Mouse (Mus musculus) forebrain, embryonic 11.5 days (tissue): ENCODE measurements around the gene Fcor. TPM values are rescaled to one million over a fixed set of nuclear protein-coding genes. Genes with fewer than 3 reads are reported as not detected.

Experiments used
- ATAC-seq: fragments of 200-750 bp; cut with Nextera tagmentation; replicated peaks from 2 replicates; pipeline ENCODE4 v1.8.0; 2017; ENCODE audit warnings: moderate TSS enrichment; ENCODE audit not compliant: low FRiP score
- DNase-seq: peaks from one replicate; pipeline ENCODE4 v3.0.0-alpha.2; 2017; ENCODE audit warnings: low spot score
- H3K27ac ChIP-seq: fragments of 300-500 bp; sonication (generic); 2 replicates; pipeline ENCODE4 v1.5.1; 2014; ENCODE audit warnings: low read depth, low read length
- H3K27me3 ChIP-seq: fragments of 300-500 bp; sonication (generic); 2 replicates; pipeline ENCODE4 v1.6.1; 2014; ENCODE audit warnings: mild to moderate bottlenecking, low read length, mixed read lengths; ENCODE audit not compliant: control insufficient read depth, insufficient read depth
- H3K36me3 ChIP-seq: fragments of 300-500 bp; sonication (generic); 2 replicates; pipeline ENCODE4 v1.6.1; 2014; ENCODE audit warnings: mild to moderate bottlenecking, low read length, moderate library complexity, mixed read lengths; ENCODE audit not compliant: control insufficient read depth, insufficient read depth
- H3K4me1 ChIP-seq: fragments of 300-500 bp; sonication (generic); replicated peaks from 2 replicates; pipeline ENCODE4 v1.6.1; 2014; ENCODE audit warnings: low read length, mixed read lengths; ENCODE audit not compliant: control insufficient read depth, insufficient read depth
- H3K4me2 ChIP-seq: fragments of 300-500 bp; sonication (generic); 2 replicates; pipeline ENCODE4 v1.6.1; 2014; ENCODE audit warnings: low read depth, mild to moderate bottlenecking, low read length, moderate library complexity, mixed read lengths; ENCODE audit not compliant: severe bottlenecking
- H3K4me3 ChIP-seq: fragments of 300-500 bp; sonication (generic); 2 replicates; pipeline ENCODE4 v1.5.1; 2014; ENCODE audit warnings: low read depth, low read length
- H3K9ac ChIP-seq: fragments of 300-500 bp; sonication (generic); 2 replicates; pipeline ENCODE4 v1.6.1; 2014; ENCODE audit warnings: low read length
- H3K9me3 ChIP-seq: fragments of 300-500 bp; sonication (generic); 2 replicates; pipeline ENCODE4 v1.6.1; 2016; ENCODE audit warnings: low read length, mixed read lengths; ENCODE audit not compliant: control insufficient read depth
- WGBS: fragments of 180-500 bp; shearing (Covaris S2); extraction: QIAGEN DNeasy Blood & Tissue Kit; methylation state at CpG from one replicate; pipeline ENCODE4 v1.1.7; 2014; 5-methylcytosine and 5-hydroxymethylcytosine counted together
- polyA plus RNA-seq: library from polyadenylated mRNA; unstranded; fragments of >200 nt; fragmentation: Nextera tagmentation; extraction: Ambion mirVana; gene quantifications from 2 replicates; pipeline ENCODE4 v1.2.1, GENCODE M21; 2014

The Fcor gene
- 9.3 and 12.1 TPM in 2 replicates for polyA plus RNA-seq

DNA sequence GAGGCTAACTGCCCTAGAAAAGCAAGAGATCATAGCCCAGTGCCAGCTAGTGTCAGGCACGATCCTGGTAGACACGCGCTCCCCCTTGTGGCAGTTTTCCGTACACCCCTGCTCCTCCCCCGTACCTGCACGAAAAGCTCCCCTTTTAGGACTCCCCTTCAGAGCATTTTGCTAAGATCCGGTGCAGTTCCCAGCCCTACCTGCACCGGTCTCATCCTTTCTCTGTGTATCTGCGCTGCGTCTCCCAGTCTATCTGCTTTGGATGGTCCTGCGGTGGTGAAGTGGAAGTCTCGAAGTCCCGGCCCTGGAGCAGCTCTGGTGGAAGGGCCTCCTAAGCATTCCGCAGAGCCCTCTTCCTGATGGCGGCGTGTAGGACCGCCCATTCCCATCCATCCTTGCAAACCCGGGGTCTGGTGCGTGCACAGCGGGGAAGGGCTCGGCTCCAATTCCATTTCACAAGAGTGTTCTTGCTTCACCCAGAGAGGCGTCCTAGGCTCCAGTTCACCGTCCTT is at the start of gene Fcor:
Fcor (minus strand) TSS at position 383 of the 512 bp plus-strand sequence.
- H3K4me3 ChIP-seq = peak within 1 kb of the TSS; percentile 47
- peak within 1 kb of the TSS; percentile 37; the same call in 1 of the 2 replicates for H3K27ac ChIP-seq
- H3K9me3 ChIP-seq = no peaks in the 10 kb centered on the region
- DNase-seq (peak; percentile 92), ATAC-seq (peak; percentile 81)
- no peaks in the 10 kb centered on the region for H3K4me1 ChIP-seq
- peak within 1 kb of the TSS; percentile 50 for H3K4me2 ChIP-seq
- H3K36me3 ChIP-seq = no peaks in the 10 kb centered on the region
- WGBS = under 1% methylated on average over 23 of the region's 23 CpGs
- no peaks in the 10 kb centered on the region for H3K27me3 ChIP-seq
- H3K9ac ChIP-seq = peak within 1 kb of the TSS; percentile 73

DNA sequence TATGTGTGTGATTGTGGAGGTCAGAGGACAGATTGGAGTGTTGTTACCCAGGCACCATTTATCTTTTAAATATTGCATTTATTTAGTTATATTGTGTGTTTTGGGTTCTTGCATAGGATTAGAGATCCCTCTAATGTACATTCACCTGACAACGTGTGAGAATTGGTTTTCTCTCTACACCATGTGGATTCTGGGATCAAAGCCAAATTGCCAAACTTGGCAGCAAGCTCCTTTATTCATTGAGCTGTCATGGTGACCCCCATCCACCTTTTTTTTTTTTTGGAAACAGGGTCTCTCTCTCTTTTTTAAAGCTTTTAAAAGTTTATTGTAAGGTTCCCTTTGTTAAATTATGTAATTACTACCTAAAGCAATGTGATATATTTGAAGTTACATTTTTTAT is 48.9 kb upstream of the Fcor start:
- DNase-seq (no peak), ATAC-seq (no peak)
- no peaks in the 10 kb centered on the region for H3K36me3 ChIP-seq
- no peaks in the 10 kb centered on the region for H3K9me3 ChIP-seq
- no peak overlapping the region for H3K4me3 ChIP-seq
- no peak overlapping the region for H3K4me2 ChIP-seq
- no peaks in the 10 kb centered on the region for H3K4me1 ChIP-seq
- no peaks in the 10 kb centered on the region for H3K27me3 ChIP-seq
- H3K27ac ChIP-seq = no peak overlapping the region
- no peak overlapping the region for H3K9ac ChIP-seq
- WGBS = 64% methylated on average over 1 of the region's 1 CpGs

DNA sequence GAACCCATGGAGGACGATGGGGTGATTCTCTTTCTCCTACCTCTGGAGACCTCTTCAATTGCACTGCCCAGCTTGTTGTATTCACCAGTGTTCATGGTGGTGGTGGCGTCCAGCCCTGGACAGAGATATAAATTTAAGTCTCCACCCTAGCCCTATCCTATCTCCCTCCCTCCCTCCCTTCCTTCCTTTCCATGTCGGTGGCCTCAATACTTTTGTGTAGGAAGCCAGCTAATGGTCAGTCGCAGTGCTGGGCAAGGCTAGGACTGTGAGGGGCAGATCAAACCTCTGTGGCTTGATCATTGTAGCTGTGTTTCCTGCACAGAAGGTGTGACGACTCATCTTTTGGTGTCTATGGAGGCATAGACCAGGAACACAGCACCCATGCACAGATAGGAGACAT is 48.4 kb upstream of the Fcor start, which contains the start of gene Clec4g:
Clec4g (minus strand) TSS at position 101 of the 400 bp plus-strand sequence.
- no peak within 1 kb of the TSS for H3K9ac ChIP-seq
- H3K36me3 ChIP-seq = no peaks in the 10 kb centered on the region
- no peak within 1 kb of the TSS for H3K27ac ChIP-seq
- no peak within 1 kb of the TSS for H3K4me2 ChIP-seq
- H3K4me1 ChIP-seq = no peaks in the 10 kb centered on the region
- ATAC-seq = no peak
- no peaks in the 10 kb centered on the region for H3K9me3 ChIP-seq
- no peak for DNase-seq
- 76% methylated on average over 5 of the region's 5 CpGs for WGBS
- no peaks in the 10 kb centered on the region for H3K27me3 ChIP-seq
- no peak within 1 kb of the TSS for H3K4me3 ChIP-seq

DNA sequence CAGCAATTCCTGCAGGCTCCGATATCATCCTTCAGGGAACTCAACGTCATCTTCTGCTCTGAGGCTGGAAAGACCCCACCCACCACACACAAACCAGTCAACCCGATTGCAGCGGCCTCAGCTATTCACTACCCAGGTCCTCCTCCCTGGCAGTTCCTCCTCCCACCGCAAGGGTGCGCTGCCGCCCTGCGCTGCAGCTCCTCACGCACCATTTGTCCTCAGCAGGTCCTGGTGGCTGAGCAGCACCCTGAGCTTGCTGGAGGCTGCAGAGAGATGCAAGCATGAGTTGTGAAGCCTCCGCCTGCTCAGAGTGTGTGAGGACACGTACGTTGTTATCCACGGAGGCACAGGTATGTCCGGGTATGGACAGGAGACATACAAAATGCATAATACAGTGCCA is 46.4 kb upstream of the Fcor start:
- no peak overlapping the region for H3K4me2 ChIP-seq

DNA sequence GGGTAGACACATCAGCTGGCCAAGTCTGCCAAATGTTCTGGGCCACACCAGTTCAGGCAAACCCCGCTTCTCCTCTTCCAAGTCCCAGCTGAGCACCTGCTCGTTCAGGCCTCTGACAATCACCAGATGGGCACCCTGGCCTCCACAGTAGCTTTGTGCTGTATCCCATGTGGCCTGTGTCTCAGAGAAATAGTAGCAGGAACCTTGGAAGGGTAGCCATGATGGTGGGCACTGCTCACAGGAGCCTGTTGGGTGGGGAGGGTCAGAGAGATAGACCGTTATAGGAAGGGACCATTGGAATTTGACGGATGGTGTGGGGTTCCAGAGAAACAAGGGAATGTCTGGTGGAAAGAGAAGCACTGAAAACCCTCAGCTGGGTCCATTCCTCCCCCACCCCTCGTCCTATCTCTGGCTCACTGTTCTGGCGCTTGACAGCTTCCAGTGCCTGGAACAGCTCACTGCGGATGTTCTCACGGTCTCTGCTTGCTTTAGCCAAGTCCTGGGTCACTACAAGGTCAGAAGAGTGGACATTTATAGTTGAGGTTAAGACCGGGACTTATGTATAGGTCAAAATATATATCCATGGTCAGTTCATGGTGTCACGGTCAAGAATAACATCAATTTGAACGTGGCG is 45.3 kb upstream of the Fcor start:
- Histone ChIP-seq H3K4me2 (no peak overlapping the region), H3K4me3 (no peak overlapping the region), H3K9me3 (no peaks in the 10 kb centered on the region), H3K27ac (no peak overlapping the region), H3K4me1 (no peaks in the 10 kb centered on the region), H3K27me3 (no peaks in the 10 kb centered on the region), H3K36me3 (no peaks in the 10 kb centered on the region), H3K9ac (no peak overlapping the region)
- DNase-seq = no peak
- no peak for ATAC-seq
- WGBS = 89% methylated on average over 12 of the region's 12 CpGs

More for the DNA sequence above, 46.4 kb upstream of the Fcor start:
- DNase-seq (peak; percentile 79), ATAC-seq (peak; percentile 67)
- Histone ChIP-seq H3K27ac (no peak overlapping the region), H3K27me3 (no peaks in the 10 kb centered on the region), H3K9ac (no peak overlapping the region), H3K9me3 (no peaks in the 10 kb centered on the region), H3K4me1 (no peaks in the 10 kb centered on the region), H3K36me3 (no peaks in the 10 kb centered on the region), H3K4me3 (no peak overlapping the region)
- WGBS = 15% methylated on average over 14 of the region's 14 CpGs

DNA sequence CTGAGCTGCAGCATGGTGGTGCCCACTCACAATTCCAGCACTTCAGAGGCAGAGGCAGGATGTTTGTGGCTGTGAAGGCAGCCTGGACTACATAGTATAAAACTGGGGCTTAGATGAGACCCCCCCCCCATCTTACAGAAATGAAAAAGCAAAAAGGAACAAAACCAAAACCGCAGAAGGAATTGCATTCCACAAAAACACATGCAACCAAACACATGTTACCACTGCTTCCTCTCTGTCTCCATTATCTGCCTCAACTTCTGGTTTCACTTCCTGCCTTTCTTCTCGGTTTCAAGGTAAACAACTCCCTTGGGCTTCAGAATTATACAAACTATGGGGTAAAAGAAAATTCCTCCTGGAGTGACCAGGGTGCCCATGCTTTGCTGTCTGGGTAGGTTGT is 39.5 kb upstream of the Fcor start:
- Histone ChIP-seq H3K4me1 (no peaks in the 10 kb centered on the region), H3K4me2 (no peak overlapping the region), H3K9me3 (no peaks in the 10 kb centered on the region), H3K27ac (no peak overlapping the region), H3K27me3 (no peaks in the 10 kb centered on the region), H3K36me3 (no peaks in the 10 kb centered on the region), H3K9ac (no peak overlapping the region), H3K4me3 (no peak overlapping the region)
- WGBS = 71% methylated on average over 2 of the region's 2 CpGs
- no peak for DNase-seq
- ATAC-seq = no peak

DNA sequence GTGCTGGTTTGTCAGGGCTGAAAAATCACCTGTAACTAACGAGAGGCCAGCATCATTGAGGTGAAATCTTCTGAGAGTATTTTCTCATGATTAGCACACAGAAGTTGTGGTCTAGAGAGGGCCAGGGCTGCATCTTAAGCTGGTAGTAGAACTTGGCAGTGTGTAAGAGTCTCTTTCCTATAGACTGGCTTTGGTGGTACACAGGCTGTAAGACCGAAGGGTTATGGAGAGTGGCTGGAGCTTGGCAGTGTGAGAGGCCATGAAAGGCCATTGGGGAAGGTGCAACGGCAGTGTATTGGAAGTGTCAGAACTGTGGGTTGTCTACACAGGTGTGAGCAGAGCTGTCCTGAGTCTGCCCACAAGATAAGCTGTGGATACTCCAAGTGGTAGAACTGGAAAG is 38.1 kb upstream of the Fcor start:
- Histone ChIP-seq H3K9ac (no peak overlapping the region), H3K4me3 (no peak overlapping the region), H3K36me3 (no peaks in the 10 kb centered on the region), H3K4me2 (no peak overlapping the region), H3K9me3 (no peaks in the 10 kb centered on the region), H3K4me1 (no peaks in the 10 kb centered on the region), H3K27ac (no peak overlapping the region), H3K27me3 (no peaks in the 10 kb centered on the region)
- ATAC-seq (no peak), DNase-seq (no peak)
- 77% methylated on average over 3 of the region's 3 CpGs for WGBS

DNA sequence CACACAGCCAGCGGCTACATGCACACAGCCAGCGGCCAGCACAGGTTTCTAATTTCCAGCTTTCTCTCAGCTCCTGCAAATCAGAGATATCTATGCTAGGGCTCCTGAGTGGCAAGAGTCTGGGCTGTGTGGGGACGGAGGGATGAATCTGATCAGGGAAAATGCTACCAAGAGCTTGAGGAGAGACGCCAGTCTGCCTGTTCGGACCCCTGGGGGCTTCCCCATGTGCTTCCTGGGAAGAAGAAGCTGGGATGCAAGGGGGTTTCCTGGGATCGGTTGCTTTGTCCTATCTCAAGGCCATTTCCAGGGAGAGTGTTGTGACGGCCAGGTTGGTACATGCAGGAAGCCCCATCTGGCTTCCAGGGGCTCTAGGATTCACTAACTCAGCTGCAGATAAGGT is 35.4 kb upstream of the Fcor start:
- WGBS = 72% methylated on average over 7 of the region's 7 CpGs
- H3K4me2 ChIP-seq = no peak overlapping the region
- DNase-seq (no peak), ATAC-seq (no peak)
- no peak overlapping the region for H3K9ac ChIP-seq
- no peaks in the 10 kb centered on the region for H3K9me3 ChIP-seq
- H3K4me3 ChIP-seq = no peak overlapping the region
- no peaks in the 10 kb centered on the region for H3K36me3 ChIP-seq
- H3K4me1 ChIP-seq = no peaks in the 10 kb centered on the region
- no peak overlapping the region for H3K27ac ChIP-seq
- no peaks in the 10 kb centered on the region for H3K27me3 ChIP-seq

DNA sequence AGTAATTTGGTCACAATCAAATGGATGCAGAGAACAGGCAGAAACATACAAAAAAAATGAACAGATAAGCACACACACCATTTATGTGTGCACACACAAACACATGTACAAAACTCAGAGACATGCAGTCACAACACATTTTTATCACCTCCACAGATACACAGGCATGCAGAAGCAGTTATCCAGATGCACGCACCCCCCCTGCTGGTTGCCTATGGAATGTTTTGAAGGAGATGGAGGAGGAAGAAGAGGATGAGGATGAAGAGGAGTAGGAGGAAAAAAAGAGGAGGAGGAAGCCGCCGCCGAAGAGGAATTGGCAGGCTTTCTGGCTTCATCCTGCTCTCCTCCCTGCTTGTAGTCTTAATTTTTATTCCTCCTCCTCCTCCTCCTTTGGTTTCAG is 33.5 kb upstream of the Fcor start:
- no peak overlapping the region for H3K4me2 ChIP-seq
- H3K36me3 ChIP-seq = no peaks in the 10 kb centered on the region
- ATAC-seq (no peak), DNase-seq (no peak)
- no peaks in the 10 kb centered on the region for H3K4me1 ChIP-seq
- H3K9me3 ChIP-seq = no peaks in the 10 kb centered on the region
- WGBS = 59% methylated on average over 4 of the region's 4 CpGs
- H3K4me3 ChIP-seq = no peak overlapping the region
- no peaks in the 10 kb centered on the region for H3K27me3 ChIP-seq
- no peak overlapping the region for H3K27ac ChIP-seq
- H3K9ac ChIP-seq = no peak overlapping the region
